Mouse (Mus musculus): ENCODE measurements around the gene Wrap53.

GRCm38 (mm10) chr11:69584937-69585336 is 4.9 kb upstream of the Wrap53 start:
- TF ChIP-seq CTCF (IDR thresholded peaks at IDR 0.05 in 2 of 3, conservative IDR thresholded peaks at IDR 0.05 in 1 of 3; ENCODE audit: control insufficient read depth in 1 of 3, insufficient read depth in 1 of 3, low read depth in 2 of 3, low read length in 3 of 3, poor library complexity in 1 of 3, severe bottlenecking in 1 of 3) = no peak
- no peak for TF ChIP-seq MXI1 (IDR thresholded peaks at IDR 0.05; ENCODE audit: low read depth, low read length)
- no peak; a peak in 1 of 4 replicates for TF ChIP-seq POLR2A (IDR thresholded peaks at IDR 0.05; ENCODE audit: control insufficient read depth in 1 of 2, insufficient read depth in 1 of 2, low read depth in 1 of 2, low read length in 2 of 2, poor library complexity in 1 of 2)
- TF ChIP-seq KAT2A (conservative IDR thresholded peaks at IDR 0.05; ENCODE audit: low read depth, low read length) = no peak
- no peak for TF ChIP-seq ZKSCAN1 (IDR thresholded peaks at IDR 0.05; ENCODE audit: low read depth, low read length)
- TF ChIP-seq SIN3A (IDR thresholded peaks at IDR 0.05; ENCODE audit: low read length) = no peak
- no peak for TF ChIP-seq POLR2AphosphoS2 (IDR thresholded peaks at IDR 0.05; ENCODE audit: low read length)

All from MEL (cell line).